Mouse (Mus musculus) megakaryocyte-erythroid progenitor cell, adult 5-6 weeks (primary cell): Measurements from ENCODE around the gene Vash1. TPM values are rescaled to one million over a fixed set of nuclear protein-coding genes. Genes with fewer than 3 reads are reported as not detected.

ENCODE experiments used
- ATAC-seq: replicated peaks from 2 replicates; pipeline ENCODE4 v1.8.0; 2016; ENCODE audit warnings: mild to moderate bottlenecking, inconsistent platforms; ENCODE audit not compliant: severe bottlenecking, poor library complexity, low FRiP score, low TSS enrichment
- total RNA-seq, 2 experiments: library from RNA; stranded (forward) in 1 of 2; stranded (reverse) in 1 of 2; fragments of 200-1000, 215-1000 nt in 1 of 2; fragments of >200 nt in 1 of 2; fragmentation: Nextera tagmentation in 1 of 2; gene quantifications; 2 replicates each; pipeline ENCODE4 v1.2.3; 2014 to 2017

Vash1 gene
- 0.28 TPM in 1 of 2 replicates, not detected in the other for total RNA-seq (2014; fragmentation: Nextera tagmentation)
- not detected in 2 replicates for total RNA-seq (2017)

- ATAC-seq = peak; percentile 51
Observed at GRCm38 (mm10) chr12:86678591-86679545, at the start of gene Vash1. TSS of gene Vash1 (plus strand) at chr12:86678700.

GRCm38 (mm10) chr12:86628783-86629172, 49.7 kb upstream of the Vash1 start:
- no peak for ATAC-seq

- no peak for ATAC-seq
Observed at GRCm38 (mm10) chr12:86641763-86642162, 36.7 kb upstream of the Vash1 start.

- no peak for ATAC-seq
Observed at GRCm38 (mm10) chr12:86644512-86645273, 33.8 kb upstream of the Vash1 start.

- ATAC-seq = no peak
Observed at GRCm38 (mm10) chr12:86645494-86645893, 33.0 kb upstream of the Vash1 start.

- ATAC-seq = no peak
Observed at GRCm38 (mm10) chr12:86646831-86647230, 31.7 kb upstream of the Vash1 start.

GRCm38 (mm10) chr12:86647279-86647678, 31.2 kb upstream of the Vash1 start:
- no peak for ATAC-seq

- ATAC-seq = no peak
Observed at GRCm38 (mm10) chr12:86647736-86648135, 30.8 kb upstream of the Vash1 start.

GRCm38 (mm10) chr12:86648489-86648888, 30.0 kb upstream of the Vash1 start:
- no peak for ATAC-seq

GRCm38 (mm10) chr12:86651301-86651860, 27.1 kb upstream of the Vash1 start:
- no peak for ATAC-seq

- no peak for ATAC-seq
Observed at GRCm38 (mm10) chr12:86652570-86653041, 25.9 kb upstream of the Vash1 start.

- no peak for ATAC-seq
Observed at GRCm38 (mm10) chr12:86659447-86659968, 19.0 kb upstream of the Vash1 start.

- no peak for ATAC-seq
Observed at GRCm38 (mm10) chr12:86660466-86660865, 18.0 kb upstream of the Vash1 start.

- ATAC-seq = no peak
Observed at GRCm38 (mm10) chr12:86665656-86666055, 12.8 kb upstream of the Vash1 start.

- ATAC-seq = no peak
Observed at GRCm38 (mm10) chr12:86668404-86668803, 10.1 kb upstream of the Vash1 start.

- no peak for ATAC-seq
Observed at GRCm38 (mm10) chr12:86672105-86672504, 6.4 kb upstream of the Vash1 start.

GRCm38 (mm10) chr12:86672507-86672906, 6.0 kb upstream of the Vash1 start:
- ATAC-seq = no peak

GRCm38 (mm10) chr12:86679546-86679930, 1.0 kb downstream of the Vash1 start:
- no peak for ATAC-seq

- no peak for ATAC-seq
Observed at GRCm38 (mm10) chr12:86679991-86680491, 1.5 kb downstream of the Vash1 start.
